Mouse (Mus musculus) MEL (cell line): ENCODE measurements at regions not wholly inside any gene's neighbourhood (a gene's known extent, or its start where the extent isn't known, plus 50 kb on each side); places are given as distances from the start of the nearest gene placed in this dataset.

ENCODE experiments used
- DNase-seq: peaks from one replicate; pipeline ENCODE4 v3.0.0; 2011; ENCODE audit warnings: low read depth, low spot score
- H3K27ac ChIP-seq: 2 replicates; pipeline ENCODE4 v1.5.1; 2012; ENCODE audit warnings: low read depth, mild to moderate bottlenecking, control low read depth, low read length, moderate library complexity; ENCODE audit not compliant: control insufficient read depth
- H3K27me3 ChIP-seq, 2 experiments: fragments of 150-350 bp in 1 of 2; sonication (generic) in 1 of 2; 2 replicates each; pipeline ENCODE4 v1.6.1; 2012; ENCODE audit warnings: low read length in 2 of 2, mild to moderate bottlenecking in 2 of 2, improper control_type of control experiment in 1 of 2, moderate library complexity in 1 of 2; ENCODE audit not compliant: insufficient read depth in 2 of 2, control insufficient read depth in 1 of 2
- H3K36me3 ChIP-seq, 2 experiments: 2 replicates each; pipeline ENCODE4 v1.6.1; 2012 to 2014; ENCODE audit warnings: low read length in 2 of 2, improper control_type of control experiment in 1 of 2, inconsistent platforms in 1 of 2, mild to moderate bottlenecking in 1 of 2; ENCODE audit not compliant: insufficient read depth in 2 of 2, control insufficient read depth in 1 of 2
- H3K4me1 ChIP-seq, 2 experiments: fragments of 150-350 bp in 1 of 2; sonication (generic) in 1 of 2; 2 replicates each; pipeline ENCODE4 v1.6.1; 2012; ENCODE audit warnings: low read length in 2 of 2, improper control_type of control experiment in 1 of 2, mild to moderate bottlenecking in 1 of 2; ENCODE audit not compliant: insufficient read depth in 2 of 2, control insufficient read depth in 1 of 2
- H3K4me3 ChIP-seq, 2 experiments: fragments of 150-350 bp in 1 of 2; sonication (generic) in 1 of 2; 2 replicates each; pipeline ENCODE4 v1.5.1; 2012; ENCODE audit warnings: low read depth in 2 of 2, low read length in 2 of 2, mild to moderate bottlenecking in 2 of 2, moderate library complexity in 2 of 2, control low read depth in 1 of 2, improper control_type of control experiment in 1 of 2; ENCODE audit not compliant: control insufficient read depth in 1 of 2, insufficient read depth in 1 of 2
- H3K79me2 ChIP-seq: 2 replicates; pipeline ENCODE4 v1.6.1; 2012; ENCODE audit warnings: mild to moderate bottlenecking, low read length, moderate library complexity; ENCODE audit not compliant: control insufficient read depth, poor library complexity, insufficient read depth
- H3K9ac ChIP-seq: 2 replicates; pipeline ENCODE4 v1.6.1; 2012; ENCODE audit warnings: low read depth, mild to moderate bottlenecking, control low read depth, low read length, moderate library complexity; ENCODE audit not compliant: control insufficient read depth, poor library complexity, severe bottlenecking
- H3K9me3 ChIP-seq: fragments of 150-350 bp; sonication (generic); replicated peaks from 2 replicates; pipeline ENCODE4 v1.6.1; 2012; ENCODE audit warnings: mild to moderate bottlenecking, low read length, improper control_type of control experiment, moderate library complexity; ENCODE audit not compliant: insufficient read depth
- EP300 ChIP-seq, 2 experiments: IDR thresholded peaks; 2 replicates each; pipeline ENCODE4 v1.6.1; 2011; ENCODE audit warnings: improper control_type of control experiment in 2 of 2, low read length in 2 of 2, low read depth in 1 of 2, mild to moderate bottlenecking in 1 of 2
- ETS1 ChIP-seq: IDR thresholded peaks from 2 replicates; pipeline ENCODE4 v1.6.1; 2012; ENCODE audit warnings: low read depth, mild to moderate bottlenecking, inconsistent platforms, low read length, improper control_type of control experiment, moderate library complexity
- GABPA ChIP-seq: IDR thresholded peaks from 2 replicates; pipeline ENCODE4 v1.6.1; 2012; ENCODE audit warnings: low read depth, mild to moderate bottlenecking, inconsistent platforms, low read length, improper control_type of control experiment, moderate library complexity
- MAFK ChIP-seq: IDR thresholded peaks from 2 replicates; pipeline ENCODE4 v1.6.1; 2011; ENCODE audit warnings: low read depth, mild to moderate bottlenecking, low read length, improper control_type of control experiment, borderline replicate concordance
- MAX ChIP-seq: IDR thresholded peaks from 2 replicates; pipeline ENCODE4 v1.6.1; 2011; ENCODE audit warnings: low read length, improper control_type of control experiment
- MYB ChIP-seq: IDR thresholded peaks from 2 replicates; pipeline ENCODE4 v1.6.1; 2011; ENCODE audit warnings: mild to moderate bottlenecking, low read depth, low read length, improper control_type of control experiment
- MYC ChIP-seq: IDR thresholded peaks from 2 replicates; pipeline ENCODE4 v1.6.1; 2011; ENCODE audit warnings: low read depth, mild to moderate bottlenecking, low read length, improper control_type of control experiment, moderate library complexity
- NELFE ChIP-seq: IDR thresholded peaks from 2 replicates; pipeline ENCODE4 v1.6.1; 2011; ENCODE audit warnings: low read depth, low read length, improper control_type of control experiment
- POLR2A ChIP-seq, 2 experiments: IDR thresholded peaks; 2 replicates each; pipeline ENCODE4 v1.6.1; 2011 to 2012; ENCODE audit warnings: low read length in 2 of 2, mild to moderate bottlenecking in 2 of 2, control low read depth in 1 of 2, improper control_type of control experiment in 1 of 2, low read depth in 1 of 2, moderate library complexity in 1 of 2; ENCODE audit not compliant: control insufficient read depth in 1 of 2, insufficient read depth in 1 of 2, poor library complexity in 1 of 2
- RCOR1 ChIP-seq: IDR thresholded peaks from 2 replicates; pipeline ENCODE4 v1.6.1; 2012; ENCODE audit warnings: low read depth, mild to moderate bottlenecking, inconsistent platforms, low read length, improper control_type of control experiment
- SIN3A ChIP-seq: IDR thresholded peaks from 2 replicates; pipeline ENCODE4 v1.6.1; 2012; ENCODE audit warnings: low read length, improper control_type of control experiment, inconsistent platforms
- TBP ChIP-seq: IDR thresholded peaks from 2 replicates; pipeline ENCODE4 v1.8.0; 2011; ENCODE audit warnings: low read depth, low read length, improper control_type of control experiment
- UBTF ChIP-seq: IDR thresholded peaks from 2 replicates; pipeline ENCODE4 v1.6.1; 2012; ENCODE audit warnings: low read depth, mild to moderate bottlenecking, inconsistent platforms, low read length, improper control_type of control experiment, moderate library complexity, borderline replicate concordance; ENCODE audit not compliant: insufficient read depth
- USF1 ChIP-seq: IDR thresholded peaks from 2 replicates; pipeline ENCODE4 v1.6.1; 2014; ENCODE audit warnings: low read depth, mild to moderate bottlenecking, inconsistent platforms, low read length, improper control_type of control experiment, moderate library complexity
- USF2 ChIP-seq, 2 experiments: IDR thresholded peaks; 2 replicates each; pipeline ENCODE4 v1.6.1; 2011 to 2012; ENCODE audit warnings: improper control_type of control experiment in 2 of 2, low read length in 2 of 2, borderline replicate concordance in 1 of 2, inconsistent platforms in 1 of 2, low read depth in 1 of 2, mild to moderate bottlenecking in 1 of 2; ENCODE audit not compliant: insufficient read depth in 1 of 2
- ZKSCAN1 ChIP-seq: IDR thresholded peaks from 2 replicates; pipeline ENCODE4 v1.6.1; 2012; ENCODE audit warnings: low read depth, mild to moderate bottlenecking, inconsistent platforms, low read length, improper control_type of control experiment, moderate library complexity
- ZMIZ1 ChIP-seq: IDR thresholded peaks from 2 replicates; pipeline ENCODE4 v1.6.1; 2012; ENCODE audit warnings: low read depth, mild to moderate bottlenecking, inconsistent platforms, low read length, improper control_type of control experiment, moderate library complexity
- ZNF384 ChIP-seq: IDR thresholded peaks from 2 replicates; pipeline ENCODE4 v1.6.1; 2012; ENCODE audit warnings: low read depth, mild to moderate bottlenecking, inconsistent platforms, low read length, improper control_type of control experiment

GRCm38 (mm10) chr15:69457473-69457872, 2956.8 kb upstream of the Lrrc6 start:
- H3K27ac ChIP-seq = no peak overlapping the region
- no peak overlapping the region for H3K4me3 ChIP-seq
- no peaks in the 10 kb centered on the region for H3K4me1 ChIP-seq
- H3K79me2 ChIP-seq = no peaks in the 10 kb centered on the region
- H3K27me3 ChIP-seq = no peaks in the 10 kb centered on the region
- no peak overlapping the region for H3K9ac ChIP-seq
- H3K9me3 ChIP-seq = no peaks in the 10 kb centered on the region
- DNase-seq = no peak
- H3K36me3 ChIP-seq = no peaks in the 10 kb centered on the region
- no peak for TF ChIP-seq MYB
- no peak for TF ChIP-seq POLR2A (IDR thresholded peaks at IDR 0.05; ENCODE audit: control insufficient read depth in 1 of 2, insufficient read depth in 1 of 2, low read depth in 1 of 2, low read length in 2 of 2, poor library complexity in 1 of 2)
- no peak for TF ChIP-seq ZKSCAN1
- TF ChIP-seq TBP = no peak
- no peak for TF ChIP-seq SIN3A
- no peak for TF ChIP-seq ZMIZ1
- TF ChIP-seq GABPA = no peak

- Histone ChIP-seq H3K27ac (no peak overlapping the region), H3K27me3 (no peaks in the 10 kb centered on the region), H3K4me1 (no peaks in the 10 kb centered on the region), H3K36me3 (no peaks in the 10 kb centered on the region), H3K4me3 (no peak overlapping the region), H3K9me3 (no peaks in the 10 kb centered on the region), H3K79me2 (no peaks in the 10 kb centered on the region), H3K9ac (no peak overlapping the region)
- TF ChIP-seq ETS1 = no peak
- no peak for TF ChIP-seq USF1
- TF ChIP-seq MAFK = no peak
- no peak for TF ChIP-seq EP300 (IDR thresholded peaks at IDR 0.05; ENCODE audit: low read depth in 1 of 2, low read length in 2 of 2)
- TF ChIP-seq NELFE = no peak
- TF ChIP-seq ZNF384 = no peak
- no peak for TF ChIP-seq RCOR1
- TF ChIP-seq ZMIZ1 = no peak
- TF ChIP-seq USF2 (IDR thresholded peaks at IDR 0.05; ENCODE audit: borderline replicate concordance in 1 of 2, insufficient read depth in 1 of 2, low read depth in 1 of 2, low read length in 2 of 2) = no peak
- no peak for TF ChIP-seq ZKSCAN1
- TF ChIP-seq MYC = no peak
- TF ChIP-seq UBTF = no peak
- no peak for TF ChIP-seq MAX
- no peak for DNase-seq
These were observed 2955.6 kb upstream of the Lrrc6 start for GRCm38 (mm10) chr15:69456191-69456770.
